Mouse (Mus musculus): ENCODE results near the gene Lpp.

- TF ChIP-seq CTCF (IDR thresholded peaks at IDR 0.05; ENCODE audit: borderline replicate concordance, insufficient read depth, low read depth, low read length), result no peak
- TF ChIP-seq POLR2A (IDR thresholded peaks at IDR 0.05; ENCODE audit: borderline replicate concordance, insufficient read depth, low read length), result no peak
These were observed 89.3 kb downstream of the Lpp start for GRCm38 (mm10) chr16:24482648-24483047.

Data from cerebellum, adult 2 months (tissue).